Mouse (Mus musculus) embryonic facial prominence, embryonic 11.5 days (tissue): ENCODE measurements around the gene Cpne5. TPM values are rescaled to one million over a fixed set of nuclear protein-coding genes. Genes with fewer than 3 reads are reported as not detected.

Source experiments
- ATAC-seq: fragments of 200-750 bp; cut with Nextera tagmentation; replicated peaks from 2 replicates; pipeline ENCODE4 v1.8.0; 2017; ENCODE audit warnings: low read depth; ENCODE audit not compliant: insufficient number of reproducible peaks, low FRiP score, low TSS enrichment
- DNase-seq: peaks from one replicate; pipeline ENCODE4 v3.0.0-alpha.2; 2015; ENCODE audit warnings: low spot score
- H3K27ac ChIP-seq: fragments of 300-500 bp; sonication (generic); replicated peaks from 2 replicates; pipeline ENCODE4 v1.5.1; 2014; ENCODE audit warnings: mild to moderate bottlenecking, low read depth, low read length, control low read depth
- H3K27me3 ChIP-seq: fragments of 300-500 bp; sonication (generic); 2 replicates; pipeline ENCODE4 v1.6.1; 2014; ENCODE audit warnings: mild to moderate bottlenecking, low read length, moderate library complexity, mixed read lengths; ENCODE audit not compliant: control insufficient read depth, insufficient read depth
- H3K36me3 ChIP-seq: fragments of 300-500 bp; sonication (generic); replicated peaks from 2 replicates; pipeline ENCODE4 v1.6.1; 2014; ENCODE audit warnings: low read depth, mild to moderate bottlenecking, low read length, moderate library complexity, mixed read lengths; ENCODE audit not compliant: control insufficient read depth, insufficient read depth
- H3K4me1 ChIP-seq: fragments of 300-500 bp; sonication (generic); 2 replicates; pipeline ENCODE4 v1.6.1; 2014; ENCODE audit warnings: low read length, mixed read lengths; ENCODE audit not compliant: control insufficient read depth, insufficient read depth
- H3K4me2 ChIP-seq: fragments of 300-500 bp; sonication (generic); 2 replicates; pipeline ENCODE4 v1.6.1; 2014; ENCODE audit warnings: low read depth, mild to moderate bottlenecking, control low read depth, low read length, moderate library complexity
- H3K4me3 ChIP-seq: fragments of 300-500 bp; sonication (generic); 2 replicates; pipeline ENCODE4 v1.5.1; 2014; ENCODE audit warnings: low read depth, low read length, control low read depth
- H3K9ac ChIP-seq: fragments of 300-500 bp; sonication (generic); replicated peaks from 2 replicates; pipeline ENCODE4 v1.6.1; 2014; ENCODE audit warnings: mild to moderate bottlenecking, control low read depth, low read length
- H3K9me3 ChIP-seq: fragments of 300-500 bp; sonication (generic); replicated peaks from 2 replicates; pipeline ENCODE4 v1.6.1; 2016; ENCODE audit warnings: mild to moderate bottlenecking, low read length, inconsistent platforms, mixed read lengths; ENCODE audit not compliant: control insufficient read depth
- WGBS: fragments of 180-500 bp; shearing (Covaris S2); extraction: QIAGEN DNeasy Blood & Tissue Kit; methylation state at CpG from one replicate; pipeline ENCODE4 v1.1.7; 2014; 5-methylcytosine and 5-hydroxymethylcytosine counted together
- polyA plus RNA-seq: library from polyadenylated mRNA; unstranded; fragments of >200 nt; fragmentation: Nextera tagmentation; extraction: Ambion mirVana; gene quantifications from 2 replicates; pipeline ENCODE4 v1.2.1, GENCODE M21; 2014

The Cpne5 gene
- polyA plus RNA-seq, 1 experiment from 2014 or later = 4.5 TPM

- no peaks in the 10 kb centered on the region; the same call in 1 of the 2 replicates for H3K9me3 ChIP-seq
- no peak overlapping the region for H3K9ac ChIP-seq
- no peaks in the 10 kb centered on the region for H3K36me3 ChIP-seq
- no peak overlapping the region for H3K4me3 ChIP-seq
- H3K4me1 ChIP-seq = peaks cover 2% of the 10 kb centered on the region; the same call in 1 of the 2 replicates
- 17% methylated on average over 17 of the region's 17 CpGs for WGBS
- H3K27ac ChIP-seq = no peak overlapping the region
- no peak overlapping the region; the same call in 1 of the 2 replicates for H3K4me2 ChIP-seq
- DNase-seq = peak; percentile 35
- 0 out of 2 replicates have a peak, but pooled peaks have one; percentile 12 for ATAC-seq
- H3K27me3 ChIP-seq = no peaks in the 10 kb centered on the region
Observed at GRCm38 (mm10) chr17:29164469-29165111, 73.4 kb downstream of the Cpne5 start.

- Histone ChIP-seq H3K4me1 (peaks cover 2% of the 10 kb centered on the region; the same call in 1 of the 2 replicates), H3K36me3 (no peaks in the 10 kb centered on the region), H3K27ac (no peak overlapping the region), H3K4me3 (no peak overlapping the region), H3K9ac (no peak overlapping the region), H3K9me3 (no peaks in the 10 kb centered on the region; the same call in 1 of the 2 replicates), H3K4me2 (no peak overlapping the region), H3K27me3 (no peaks in the 10 kb centered on the region)
- ATAC-seq = no peak
- no peak for DNase-seq
- 96% methylated on average over 13 of the region's 13 CpGs for WGBS
Observed at GRCm38 (mm10) chr17:29162334-29162733, 75.6 kb downstream of the Cpne5 start.

- Histone ChIP-seq H3K4me1 (no peaks in the 10 kb centered on the region), H3K36me3 (no peaks in the 10 kb centered on the region), H3K9me3 (no peaks in the 10 kb centered on the region; the same call in 1 of the 2 replicates), H3K4me2 (no peak overlapping the region), H3K4me3 (no peak overlapping the region), H3K9ac (no peak overlapping the region), H3K27me3 (no peaks in the 10 kb centered on the region), H3K27ac (no peak overlapping the region)
- WGBS = 82% methylated on average over 16 of the region's 16 CpGs
- ATAC-seq (no peak), DNase-seq (no peak)
Observed at GRCm38 (mm10) chr17:29159743-29160455, 78.1 kb downstream of the Cpne5 start.

- Histone ChIP-seq H3K4me2 (no peak overlapping the region), H3K36me3 (no peaks in the 10 kb centered on the region), H3K9me3 (no peaks in the 10 kb centered on the region; the same call in 1 of the 2 replicates), H3K9ac (no peak overlapping the region), H3K27me3 (no peaks in the 10 kb centered on the region), H3K4me3 (no peak overlapping the region), H3K4me1 (no peaks in the 10 kb centered on the region), H3K27ac (no peak overlapping the region)
- DNase-seq = no peak
- no peak for ATAC-seq
- whole genome bisulfite sequencing = 86% methylated on average over 5 of the region's 5 CpGs
Observed at GRCm38 (mm10) chr17:29159320-29159719, 78.6 kb downstream of the Cpne5 start.

GRCm38 (mm10) chr17:29158899-29159298, 79.1 kb downstream of the Cpne5 start:
- 93% methylated on average over 15 of the region's 15 CpGs for WGBS
- H3K36me3 ChIP-seq = no peaks in the 10 kb centered on the region
- H3K4me1 ChIP-seq = no peaks in the 10 kb centered on the region
- no peak overlapping the region for H3K27ac ChIP-seq
- H3K4me2 ChIP-seq = no peak overlapping the region
- no peak overlapping the region for H3K4me3 ChIP-seq
- DNase-seq (no peak), ATAC-seq (no peak)
- H3K27me3 ChIP-seq = no peaks in the 10 kb centered on the region
- H3K9ac ChIP-seq = no peak overlapping the region
- no peaks in the 10 kb centered on the region; the same call in 1 of the 2 replicates for H3K9me3 ChIP-seq

GRCm38 (mm10) chr17:29156866-29157265, 81.1 kb downstream of the Cpne5 start:
- DNase-seq = no peak
- no peak overlapping the region for H3K27ac ChIP-seq
- no peaks in the 10 kb centered on the region for H3K4me1 ChIP-seq
- no peaks in the 10 kb centered on the region for H3K36me3 ChIP-seq
- no peak overlapping the region for H3K4me2 ChIP-seq
- ATAC-seq = no peak
- no peak overlapping the region for H3K9ac ChIP-seq
- no peaks in the 10 kb centered on the region; the same call in 1 of the 2 replicates for H3K9me3 ChIP-seq
- WGBS = 91% methylated on average over 8 of the region's 8 CpGs
- no peaks in the 10 kb centered on the region for H3K27me3 ChIP-seq
- no peak overlapping the region for H3K4me3 ChIP-seq

GRCm38 (mm10) chr17:29156396-29156795, 81.6 kb downstream of the Cpne5 start:
- H3K4me3 ChIP-seq = no peak overlapping the region
- H3K27ac ChIP-seq = no peak overlapping the region
- WGBS = 83% methylated on average over 16 of the region's 16 CpGs
- no peak overlapping the region for H3K4me2 ChIP-seq
- no peaks in the 10 kb centered on the region for H3K27me3 ChIP-seq
- H3K4me1 ChIP-seq = no peaks in the 10 kb centered on the region
- no peaks in the 10 kb centered on the region for H3K36me3 ChIP-seq
- H3K9me3 ChIP-seq = no peaks in the 10 kb centered on the region; the same call in 1 of the 2 replicates
- no peak overlapping the region for H3K9ac ChIP-seq
- ATAC-seq (no peak), DNase-seq (no peak)
